Mouse (Mus musculus): ENCODE results near the gene Panx3.

Panx3 gene

GRCm38 (mm10) chr9:37634269-37634668, 34.8 kb downstream of the Panx3 start:
- no peak for DNase-seq (ENCODE audit: low spot score in 2 of 2)

- no peak for DNase-seq (ENCODE audit: low spot score in 2 of 2)
Measured at GRCm38 (mm10) chr9:37632305-37632704, 36.7 kb downstream of the Panx3 start.

GRCm38 (mm10) chr9:37629941-37630340, 39.1 kb downstream of the Panx3 start:
- no peak for DNase-seq (ENCODE audit: low spot score in 2 of 2)

- no peak for DNase-seq (ENCODE audit: low spot score in 2 of 2)
Measured at GRCm38 (mm10) chr9:37628581-37628980, 40.5 kb downstream of the Panx3 start.

GRCm38 (mm10) chr9:37627263-37627662, 41.8 kb downstream of the Panx3 start:
- DNase-seq (ENCODE audit: low spot score in 2 of 2), result no peak

- no peak for DNase-seq (ENCODE audit: low spot score in 2 of 2)
Measured at GRCm38 (mm10) chr9:37626103-37626567, 42.9 kb downstream of the Panx3 start.

- DNase-seq (ENCODE audit: low spot score in 2 of 2), result no peak
Measured at GRCm38 (mm10) chr9:37625641-37626040, 43.4 kb downstream of the Panx3 start.

- no peak for DNase-seq (ENCODE audit: low spot score in 2 of 2)
Measured at GRCm38 (mm10) chr9:37625129-37625528, 43.9 kb downstream of the Panx3 start.

- no peak for DNase-seq (ENCODE audit: low spot score in 2 of 2)
Measured at GRCm38 (mm10) chr9:37624502-37624901, 44.5 kb downstream of the Panx3 start.

GRCm38 (mm10) chr9:37623981-37624380, 45.1 kb downstream of the Panx3 start:
- no peak for DNase-seq (ENCODE audit: low spot score in 2 of 2)

GRCm38 (mm10) chr9:37621290-37621689, 47.7 kb downstream of the Panx3 start:
- DNase-seq (ENCODE audit: low spot score in 2 of 2), result no peak

GRCm38 (mm10) chr9:37616770-37617169, 52.3 kb downstream of the Panx3 start:
- DNase-seq (ENCODE audit: low spot score in 2 of 2), result no peak

- no peak for DNase-seq (ENCODE audit: low spot score in 2 of 2)
Measured at GRCm38 (mm10) chr9:37615220-37615619, 53.8 kb downstream of the Panx3 start.

- DNase-seq (ENCODE audit: low spot score in 2 of 2), result no peak
Measured at GRCm38 (mm10) chr9:37614316-37614715, 54.7 kb downstream of the Panx3 start.

- DNase-seq (ENCODE audit: low spot score in 2 of 2), result no peak
Measured at GRCm38 (mm10) chr9:37613911-37614280, 55.1 kb downstream of the Panx3 start.

GRCm38 (mm10) chr9:37613182-37613910, 55.7 kb downstream of the Panx3 start, which contains the start of gene Spa17:
TSS of gene Spa17 (minus strand) at chr9:37613722.
- peak; percentile 88 to 92 for DNase-seq (ENCODE audit: low spot score in 2 of 2)

Measured in spleen, postnatal 4 days (tissue).